Mouse (Mus musculus): ENCODE results near the gene Gm10912. TPM values are rescaled to one million over a fixed set of nuclear protein-coding genes. Genes with fewer than 3 reads are reported as not detected.
"Not testable (repeated sequence)": the region's sequence is repeated elsewhere in the genome, so short reads cannot be mapped to it uniquely, and the experiment has no call there.

Gene Gm10912
- not detected in 2 replicates for polyA plus RNA-seq (2015; fragmentation: Nextera tagmentation; extraction: Ambion mirVana)

- not testable (repeated sequence) for H3K27me3 ChIP-seq; H3K9me3 ChIP-seq (replicated peaks); H3K36me3 ChIP-seq; H3K9ac ChIP-seq; H3K27ac ChIP-seq; ATAC-seq (replicated peaks; ENCODE audit: low FRiP score); H3K4me1 ChIP-seq; H3K4me3 ChIP-seq (replicated peaks); H3K4me2 ChIP-seq
- 95% methylated on average over 6 of the region's 6 CpGs for WGBS
These were observed at the start of gene Gm10912 for GRCm38 (mm10) chr2:104065526-104065925. Gene Gm10912, plus strand, starts transcription at chr2:104065826.

GRCm38 (mm10) chr2:104023096-104023495, 42.5 kb upstream of the Gm10912 start:
- ATAC-seq (replicated peaks; ENCODE audit: low FRiP score), result no peak
- 86% methylated on average over 7 of the region's 7 CpGs for WGBS
- no peak overlapping the region for H3K9ac ChIP-seq

GRCm38 (mm10) chr2:104024656-104025055, 41.0 kb upstream of the Gm10912 start:
- Histone ChIP-seq H3K27me3 (no peaks in the 10 kb centered on the region), H3K36me3 (no peaks in the 10 kb centered on the region), H3K4me1 (peaks cover 14% of the 10 kb centered on the region), H3K9me3 (replicated peaks) (no peaks in the 10 kb centered on the region; the same call in 1 of the 2 replicates), H3K4me2 (no peak overlapping the region), H3K4me3 (replicated peaks) (no peak overlapping the region), H3K9ac (no peak overlapping the region), H3K27ac (no peak overlapping the region)
- ATAC-seq (replicated peaks; ENCODE audit: low FRiP score), result no peak
- WGBS, result 92% methylated on average over 4 of the region's 4 CpGs

More at GRCm38 (mm10) chr2:104023096-104023495, 42.5 kb upstream of the Gm10912 start:
- Histone ChIP-seq H3K4me1 (peaks cover 4% of the 10 kb centered on the region), H3K4me3 (replicated peaks) (no peak overlapping the region), H3K9me3 (replicated peaks) (no peaks in the 10 kb centered on the region; the same call in 1 of the 2 replicates), H3K27me3 (no peaks in the 10 kb centered on the region), H3K4me2 (no peak overlapping the region), H3K36me3 (no peaks in the 10 kb centered on the region), H3K27ac (no peak overlapping the region)

- peaks cover 18% of the 10 kb centered on the region for H3K4me1 ChIP-seq
- H3K4me3 ChIP-seq (replicated peaks), result peak within 1 kb of the TSS; percentile 97
- peak; percentile 97 for ATAC-seq (replicated peaks; ENCODE audit: low FRiP score)
- H3K4me2 ChIP-seq, result peak within 1 kb of the TSS; percentile 74
- no peaks in the 10 kb centered on the region; the same call in 1 of the 2 replicates for H3K9me3 ChIP-seq (replicated peaks)
- under 1% methylated on average over 36 of the region's 44 CpGs for WGBS
- peak within 1 kb of the TSS; percentile 86 for H3K9ac ChIP-seq
- H3K27ac ChIP-seq, result peak within 1 kb of the TSS; percentile 77
- H3K27me3 ChIP-seq, result no peaks in the 10 kb centered on the region
- peaks cover 9% of the 10 kb centered on the region for H3K36me3 ChIP-seq
These were observed 38.0 kb upstream of the Gm10912 start, which contains the start of gene Fbxo3 for GRCm38 (mm10) chr2:104027458-104028138. Gene Fbxo3, plus strand, starts transcription at chr2:104027721.

GRCm38 (mm10) chr2:104028139-104028723, 37.4 kb upstream of the Gm10912 start, which contains the start of gene 4931422A03Rik:
Gene 4931422A03Rik, minus strand, starts transcription at chr2:104028361.
- ATAC-seq (replicated peaks; ENCODE audit: low FRiP score), result peak; percentile 72
- H3K4me3 ChIP-seq (replicated peaks), result peak within 1 kb of the TSS; percentile 97
- no peaks in the 10 kb centered on the region; the same call in 1 of the 2 replicates for H3K9me3 ChIP-seq (replicated peaks)
- peak within 1 kb of the TSS; percentile 86 for H3K9ac ChIP-seq
- no peaks in the 10 kb centered on the region for H3K27me3 ChIP-seq
- H3K4me1 ChIP-seq, result peaks cover 18% of the 10 kb centered on the region
- peaks cover 9% of the 10 kb centered on the region for H3K36me3 ChIP-seq
- H3K4me2 ChIP-seq, result peak within 1 kb of the TSS; percentile 74
- H3K27ac ChIP-seq, result peak within 1 kb of the TSS; percentile 77
- WGBS, result under 1% methylated on average over 32 of the region's 32 CpGs

GRCm38 (mm10) chr2:104029074-104029473, 36.6 kb upstream of the Gm10912 start:
- Histone ChIP-seq H3K27me3 (no peaks in the 10 kb centered on the region), H3K9ac (no peak overlapping the region), H3K36me3 (peaks cover 16% of the 10 kb centered on the region), H3K9me3 (replicated peaks) (no peaks in the 10 kb centered on the region; the same call in 1 of the 2 replicates), H3K27ac (no peak overlapping the region), H3K4me1 (peaks cover 18% of the 10 kb centered on the region), H3K4me3 (replicated peaks) (peak overlapping the region; percentile 97), H3K4me2 (peak overlapping the region; percentile 74)
- WGBS, result 67% methylated on average over 2 of the region's 2 CpGs
- no peak for ATAC-seq (replicated peaks; ENCODE audit: low FRiP score)

GRCm38 (mm10) chr2:104030381-104030780, 35.2 kb upstream of the Gm10912 start:
- Histone ChIP-seq H3K27ac (no peak overlapping the region), H3K9ac (no peak overlapping the region), H3K27me3 (no peaks in the 10 kb centered on the region), H3K4me3 (replicated peaks) (no peak overlapping the region), H3K4me1 (peaks cover 18% of the 10 kb centered on the region), H3K36me3 (peaks cover 26% of the 10 kb centered on the region), H3K4me2 (no peak overlapping the region), H3K9me3 (replicated peaks) (no peaks in the 10 kb centered on the region)
- ATAC-seq (replicated peaks; ENCODE audit: low FRiP score), result no peak
- 74% methylated on average over 3 of the region's 3 CpGs for WGBS

GRCm38 (mm10) chr2:104032056-104032455, 33.6 kb upstream of the Gm10912 start:
- Histone ChIP-seq H3K27me3 (no peaks in the 10 kb centered on the region), H3K27ac (no peak overlapping the region), H3K9ac (no peak overlapping the region), H3K4me3 (replicated peaks) (no peak overlapping the region), H3K4me1 (peaks cover 18% of the 10 kb centered on the region), H3K36me3 (peaks cover 41% of the 10 kb centered on the region), H3K9me3 (replicated peaks) (no peaks in the 10 kb centered on the region), H3K4me2 (no peak overlapping the region)
- ATAC-seq (replicated peaks; ENCODE audit: low FRiP score), result no peak
- 91% methylated on average over 3 of the region's 3 CpGs for WGBS

- no peak overlapping the region for H3K9ac ChIP-seq
- H3K36me3 ChIP-seq, result peaks cover 64% of the 10 kb centered on the region
- no peak overlapping the region for H3K4me2 ChIP-seq
- no peak overlapping the region for H3K27ac ChIP-seq
- H3K9me3 ChIP-seq (replicated peaks), result no peaks in the 10 kb centered on the region
- H3K27me3 ChIP-seq, result no peaks in the 10 kb centered on the region
- H3K4me1 ChIP-seq, result peaks cover under 1% of the 10 kb centered on the region; the same call in 1 of the 2 replicates
- H3K4me3 ChIP-seq (replicated peaks), result no peak overlapping the region
- WGBS, result 32% methylated on average over 3 of the region's 3 CpGs
- no peak for ATAC-seq (replicated peaks; ENCODE audit: low FRiP score)
These were observed 30.7 kb upstream of the Gm10912 start for GRCm38 (mm10) chr2:104034832-104035472.

- Histone ChIP-seq H3K9ac (no peak overlapping the region), H3K4me3 (replicated peaks) (no peak overlapping the region), H3K4me1 (no peaks in the 10 kb centered on the region), H3K27ac (no peak overlapping the region), H3K4me2 (no peak overlapping the region), H3K36me3 (peaks cover 69% of the 10 kb centered on the region), H3K9me3 (replicated peaks) (no peaks in the 10 kb centered on the region), H3K27me3 (no peaks in the 10 kb centered on the region)
- WGBS, result 86% methylated on average over 6 of the region's 6 CpGs
- no peak for ATAC-seq (replicated peaks; ENCODE audit: low FRiP score)
These were observed 30.0 kb upstream of the Gm10912 start for GRCm38 (mm10) chr2:104035595-104035994.

GRCm38 (mm10) chr2:104036316-104036715, 29.3 kb upstream of the Gm10912 start:
- ATAC-seq (replicated peaks; ENCODE audit: low FRiP score), result no peak
- Histone ChIP-seq H3K4me3 (replicated peaks) (no peak overlapping the region), H3K4me2 (no peak overlapping the region), H3K27me3 (no peaks in the 10 kb centered on the region), H3K36me3 (peaks cover 73% of the 10 kb centered on the region), H3K4me1 (no peaks in the 10 kb centered on the region), H3K9me3 (replicated peaks) (no peaks in the 10 kb centered on the region), H3K27ac (no peak overlapping the region), H3K9ac (no peak overlapping the region)
- 78% methylated on average over 3 of the region's 3 CpGs for WGBS

GRCm38 (mm10) chr2:104038236-104038635, 27.4 kb upstream of the Gm10912 start:
- Histone ChIP-seq H3K4me3 (replicated peaks) (no peak overlapping the region), H3K9ac (no peak overlapping the region), H3K4me2 (no peak overlapping the region), H3K36me3 (peaks cover 66% of the 10 kb centered on the region), H3K27ac (no peak overlapping the region), H3K27me3 (no peaks in the 10 kb centered on the region), H3K9me3 (replicated peaks) (no peaks in the 10 kb centered on the region), H3K4me1 (no peaks in the 10 kb centered on the region)
- WGBS, result 78% methylated on average over 2 of the region's 2 CpGs
- ATAC-seq (replicated peaks; ENCODE audit: low FRiP score), result no peak

All from kidney, embryonic 15.5 days (tissue).